Mouse (Mus musculus) small intestine, adult 2 months (tissue): ENCODE data around the gene 1700047I17Rik2.
"Not testable (repeated sequence)": the region's sequence is repeated elsewhere in the genome, so short reads cannot be mapped to it uniquely, and the experiment has no call there.

Source experiments
- CTCF ChIP-seq: fragments of 200-500 bp; IDR thresholded peaks from 2 replicates; pipeline ENCODE4 v1.5.1; 2012; ENCODE audit warnings: low read depth, mild to moderate bottlenecking, control low read depth, inconsistent platforms, low read length, moderate library complexity, mixed read lengths; ENCODE audit not compliant: insufficient replicate concordance, insufficient read length; ENCODE audit errors: extremely low read depth
- POLR2A ChIP-seq: fragments of 200-500 bp; IDR thresholded peaks from 2 replicates; pipeline ENCODE4 v1.6.1; 2012; ENCODE audit warnings: low read depth, mild to moderate bottlenecking, control low read depth, inconsistent platforms, low read length, moderate library complexity

DNA sequence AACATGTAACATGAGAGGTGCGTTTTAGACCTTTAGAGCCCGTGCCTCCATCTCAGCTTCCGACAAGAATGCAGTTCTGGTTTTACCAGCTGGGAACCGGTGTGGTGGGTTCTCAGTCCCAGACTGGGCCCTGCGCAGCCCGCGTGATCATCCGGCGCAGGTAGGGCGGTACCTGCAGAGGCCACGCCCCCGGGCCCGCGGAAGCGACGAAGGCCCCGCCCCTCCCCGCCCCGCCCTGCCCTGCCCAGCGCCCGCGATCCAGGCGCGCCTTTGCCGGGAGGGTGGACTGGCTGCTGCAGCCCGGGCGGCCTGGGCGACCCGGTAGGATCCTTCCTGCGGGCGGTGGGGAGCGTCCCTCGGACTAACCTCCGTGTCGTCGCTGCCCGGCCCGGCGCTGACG lies at the start of gene 1700047I17Rik2:
- not testable (repeated sequence) for TF ChIP-seq CTCF, POLR2A
